Mouse (Mus musculus): ENCODE measurements at regions not wholly inside any gene's neighbourhood (a gene's known extent, or its start where the extent isn't known, plus 50 kb on each side); places are given as distances from the start of the nearest gene placed in this dataset.

DNA sequence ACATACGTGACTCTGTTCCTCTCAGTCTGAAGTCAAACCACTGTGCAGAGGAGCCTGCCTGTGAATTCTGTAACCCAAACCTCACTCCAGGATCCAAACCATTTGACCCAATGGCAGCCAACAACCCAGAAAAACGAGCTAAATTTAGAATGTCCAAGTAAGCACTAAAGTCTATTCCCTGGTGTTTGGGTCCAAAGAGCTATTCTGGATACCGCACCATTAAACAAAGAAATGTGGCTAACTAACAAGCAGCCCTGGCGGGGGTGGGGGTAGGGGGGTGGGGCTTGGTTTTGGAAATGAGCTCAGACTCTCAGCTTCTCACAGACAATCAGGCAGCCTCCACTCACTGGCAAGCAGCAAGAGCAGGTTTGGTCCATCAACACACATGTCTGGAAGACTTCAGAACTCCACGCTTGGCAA lies 147.9 kb downstream of the Dyrk2 start:
- Histone ChIP-seq H3K9me3 (ENCODE audit: control insufficient read depth, insufficient read depth, low read depth, low read length) (no peaks in the 10 kb centered on the region), H3K4me3 (ENCODE audit: insufficient read depth in 1 of 2, low read depth in 1 of 2, low read length in 2 of 2, poor library complexity in 1 of 2, severe bottlenecking in 1 of 2) (no peak overlapping the region), H3K9ac (ENCODE audit: insufficient read depth, low read depth, low read length, poor library complexity, severe bottlenecking) (no peak overlapping the region), H3K4me1 (ENCODE audit: control insufficient read depth in 2 of 2, insufficient read depth in 2 of 2, low read length in 2 of 2, poor library complexity in 1 of 2) (peaks cover 0 to 4% of the 10 kb centered on the region in 2 experiments; a peak in 1 of 4 replicates), H3K36me3 (ENCODE audit: control insufficient read depth, insufficient read depth, low read length, poor library complexity, severe bottlenecking) (no peaks in the 10 kb centered on the region), H3K27ac (ENCODE audit: insufficient read depth, low read depth, low read length, poor library complexity, severe bottlenecking) (no peak overlapping the region)
- in situ Hi-C loops (cut with MboI; ENCODE audit: low sequenced_read_pairs in 2 of 2, unreplicated experiment in 2 of 2): no loop called here
- TF ChIP-seq HCFC1 (IDR thresholded peaks at IDR 0.05; ENCODE audit: borderline replicate concordance, insufficient read depth, low read length): no peak
- TF ChIP-seq ZC3H11A (IDR thresholded peaks at IDR 0.05; ENCODE audit: borderline replicate concordance, low read depth, low read length): no peak
- TF ChIP-seq ZNF384 (IDR thresholded peaks at IDR 0.05; ENCODE audit: low read depth, low read length): no peak
- no peak for TF ChIP-seq MAFK (IDR thresholded peaks at IDR 0.05; ENCODE audit: insufficient read depth, low read depth, low read length)
- no peak for TF ChIP-seq CHD2 (IDR thresholded peaks at IDR 0.05; ENCODE audit: low read depth, low read length)
- DNase-seq (ENCODE audit: low read depth, low spot score): no peak

DNA sequence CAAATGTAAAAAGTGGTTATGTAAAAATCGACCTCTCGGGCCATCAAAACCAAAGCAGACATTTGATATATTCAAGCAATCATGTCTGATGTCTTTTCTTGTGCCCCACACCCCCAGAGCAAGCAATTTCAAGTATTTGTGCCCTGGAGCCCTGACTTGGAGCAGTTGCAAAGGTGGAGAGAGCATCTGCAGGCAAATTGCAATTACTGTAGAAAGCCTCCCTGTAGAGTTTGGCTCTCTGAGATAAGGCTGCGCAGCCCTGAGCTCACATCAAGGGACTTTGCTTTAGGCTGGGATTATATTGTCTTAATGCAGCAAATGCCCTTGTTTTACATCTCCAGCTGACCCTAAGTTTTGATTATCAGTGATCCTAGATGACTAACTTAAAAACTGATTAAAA lies 147.3 kb downstream of the Dyrk2 start:
- in situ Hi-C loops (cut with MboI; ENCODE audit: low sequenced_read_pairs in 2 of 2, unreplicated experiment in 2 of 2): no loop called here
- Histone ChIP-seq H3K36me3 (ENCODE audit: control insufficient read depth, insufficient read depth, low read length, poor library complexity, severe bottlenecking) (no peaks in the 10 kb centered on the region), H3K4me3 (ENCODE audit: insufficient read depth in 1 of 2, low read depth in 1 of 2, low read length in 2 of 2, poor library complexity in 1 of 2, severe bottlenecking in 1 of 2) (no peak overlapping the region), H3K9ac (ENCODE audit: insufficient read depth, low read depth, low read length, poor library complexity, severe bottlenecking) (no peak overlapping the region), H3K9me3 (ENCODE audit: control insufficient read depth, insufficient read depth, low read depth, low read length) (no peaks in the 10 kb centered on the region), H3K4me1 (ENCODE audit: control insufficient read depth in 2 of 2, insufficient read depth in 2 of 2, low read length in 2 of 2, poor library complexity in 1 of 2) (peaks cover 0 to 4% of the 10 kb centered on the region in 2 experiments; a peak in 1 of 4 replicates), H3K27ac (ENCODE audit: insufficient read depth, low read depth, low read length, poor library complexity, severe bottlenecking) (no peak overlapping the region)
- no peak for TF ChIP-seq ZC3H11A (IDR thresholded peaks at IDR 0.05; ENCODE audit: borderline replicate concordance, low read depth, low read length)
- TF ChIP-seq ZNF384 (IDR thresholded peaks at IDR 0.05; ENCODE audit: low read depth, low read length): no peak
- TF ChIP-seq CHD2 (IDR thresholded peaks at IDR 0.05; ENCODE audit: low read depth, low read length): no peak
- no peak for TF ChIP-seq HCFC1 (IDR thresholded peaks at IDR 0.05; ENCODE audit: borderline replicate concordance, insufficient read depth, low read length)
- TF ChIP-seq MAFK (IDR thresholded peaks at IDR 0.05; ENCODE audit: insufficient read depth, low read depth, low read length): no peak
- DNase-seq (ENCODE audit: low read depth, low spot score): no peak

DNA sequence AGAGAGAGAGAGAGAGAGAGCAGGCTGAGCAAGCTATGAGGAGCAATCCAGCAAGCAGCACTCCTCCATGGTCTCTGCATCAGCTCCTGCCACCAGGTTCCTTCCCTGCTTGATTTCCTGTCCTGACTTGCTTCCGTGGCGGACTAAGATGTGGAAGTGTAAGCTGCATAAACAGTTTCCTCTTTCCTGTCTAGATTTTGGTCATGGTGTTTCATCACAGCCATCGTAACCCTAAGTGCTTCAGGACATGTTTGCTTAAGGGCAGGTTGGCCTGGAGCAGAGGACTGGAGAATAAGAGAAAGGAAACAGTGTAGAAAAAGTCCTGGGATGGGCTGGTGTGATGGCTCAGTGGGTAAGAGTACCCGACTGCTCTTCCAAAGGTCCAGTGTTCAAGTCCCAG lies 133.9 kb downstream of the Dyrk2 start:
- Histone ChIP-seq H3K27ac (ENCODE audit: insufficient read depth, low read depth, low read length, poor library complexity, severe bottlenecking) (no peak overlapping the region), H3K4me1 (ENCODE audit: control insufficient read depth in 2 of 2, insufficient read depth in 2 of 2, low read length in 2 of 2, poor library complexity in 1 of 2) (no peaks in the 10 kb centered on the region), H3K9me3 (ENCODE audit: control insufficient read depth, insufficient read depth, low read depth, low read length) (no peaks in the 10 kb centered on the region), H3K9ac (ENCODE audit: insufficient read depth, low read depth, low read length, poor library complexity, severe bottlenecking) (no peak overlapping the region), H3K36me3 (ENCODE audit: control insufficient read depth, insufficient read depth, low read length, poor library complexity, severe bottlenecking) (no peaks in the 10 kb centered on the region), H3K4me3 (ENCODE audit: insufficient read depth in 1 of 2, low read depth in 1 of 2, low read length in 2 of 2, poor library complexity in 1 of 2, severe bottlenecking in 1 of 2) (no peak overlapping the region)
- no peak for DNase-seq (ENCODE audit: low read depth, low spot score)
- TF ChIP-seq CHD2 (IDR thresholded peaks at IDR 0.05; ENCODE audit: low read depth, low read length): no peak
- TF ChIP-seq ZC3H11A (IDR thresholded peaks at IDR 0.05; ENCODE audit: borderline replicate concordance, low read depth, low read length): no peak
- TF ChIP-seq MAFK (IDR thresholded peaks at IDR 0.05; ENCODE audit: insufficient read depth, low read depth, low read length): no peak
- TF ChIP-seq ZNF384 (IDR thresholded peaks at IDR 0.05; ENCODE audit: low read depth, low read length): no peak
- no peak for TF ChIP-seq HCFC1 (IDR thresholded peaks at IDR 0.05; ENCODE audit: borderline replicate concordance, insufficient read depth, low read length)
- in situ Hi-C loops (cut with MboI; ENCODE audit: low sequenced_read_pairs in 2 of 2, unreplicated experiment in 2 of 2): no loop called here

DNA sequence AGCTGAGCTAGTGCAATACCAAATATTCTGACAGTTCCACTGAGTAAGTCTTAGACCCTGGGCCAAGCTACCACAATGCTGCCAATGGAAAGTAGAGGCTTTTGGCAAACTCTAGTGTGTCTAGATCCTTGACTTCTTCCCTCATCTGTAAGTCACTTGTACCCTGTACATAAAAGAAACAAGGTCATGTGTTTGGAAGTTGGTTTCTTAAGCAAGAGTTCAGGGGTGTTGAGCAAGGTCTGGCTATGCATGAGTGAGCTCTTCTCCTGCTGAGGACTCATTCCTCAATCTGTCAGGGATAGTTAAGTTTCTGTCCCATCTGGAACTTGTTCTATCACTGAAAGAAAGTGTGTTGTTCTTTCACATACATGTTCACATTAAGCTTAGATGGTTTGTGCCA lies 132.9 kb downstream of the Dyrk2 start:
- H3K36me3 ChIP-seq (ENCODE audit: control insufficient read depth, insufficient read depth, low read length, poor library complexity, severe bottlenecking): no peaks in the 10 kb centered on the region
- no peak overlapping the region for H3K27ac ChIP-seq (ENCODE audit: insufficient read depth, low read depth, low read length, poor library complexity, severe bottlenecking)
- H3K4me1 ChIP-seq (ENCODE audit: control insufficient read depth in 2 of 2, insufficient read depth in 2 of 2, low read length in 2 of 2, poor library complexity in 1 of 2): no peaks in the 10 kb centered on the region
- H3K9me3 ChIP-seq (ENCODE audit: control insufficient read depth, insufficient read depth, low read depth, low read length): no peaks in the 10 kb centered on the region
- no peak for DNase-seq (ENCODE audit: low read depth, low spot score)
- TF ChIP-seq HCFC1 (IDR thresholded peaks at IDR 0.05; ENCODE audit: borderline replicate concordance, insufficient read depth, low read length) (no peak), CHD2 (IDR thresholded peaks at IDR 0.05; ENCODE audit: low read depth, low read length) (no peak), MAFK (IDR thresholded peaks at IDR 0.05; ENCODE audit: insufficient read depth, low read depth, low read length) (no peak), ZC3H11A (IDR thresholded peaks at IDR 0.05; ENCODE audit: borderline replicate concordance, low read depth, low read length) (no peak), ZNF384 (IDR thresholded peaks at IDR 0.05; ENCODE audit: low read depth, low read length) (no peak)
- H3K9ac ChIP-seq (ENCODE audit: insufficient read depth, low read depth, low read length, poor library complexity, severe bottlenecking): no peak overlapping the region
- in situ Hi-C loops (cut with MboI; ENCODE audit: low sequenced_read_pairs in 2 of 2, unreplicated experiment in 2 of 2): no loop called here
- H3K4me3 ChIP-seq (ENCODE audit: insufficient read depth in 1 of 2, low read depth in 1 of 2, low read length in 2 of 2, poor library complexity in 1 of 2, severe bottlenecking in 1 of 2): no peak overlapping the region

All from ES-E14 (cell line).